Mouse (Mus musculus): ENCODE measurements around the gene Eef1g.
"Not testable (repeated sequence)": the region's sequence is repeated elsewhere in the genome, so short reads cannot be mapped to it uniquely, and the experiment has no call there.

Gene Eef1g

GRCm38 (mm10) chr19:8988346-8989065 is 21.7 kb downstream of the Eef1g start:
- DNase-seq: no peak

- DNase-seq: no peak
These were observed 22.3 kb downstream of the Eef1g start, which contains the start of gene Ahnak for GRCm38 (mm10) chr19:8989066-8989566. Gene Ahnak, plus strand, starts transcription at chr19:8989284.

- DNase-seq: no peak
These were observed 23.0 kb downstream of the Eef1g start for GRCm38 (mm10) chr19:8989567-8990431.

- no peak for DNase-seq
These were observed 23.7 kb downstream of the Eef1g start for GRCm38 (mm10) chr19:8990432-8991102.

- no peak for DNase-seq
These were observed 24.5 kb downstream of the Eef1g start for GRCm38 (mm10) chr19:8991245-8991870.

GRCm38 (mm10) chr19:8991871-8992735 is 25.3 kb downstream of the Eef1g start:
- no peak for DNase-seq

- DNase-seq: peak; percentile 38
These were observed 26.2 kb downstream of the Eef1g start for GRCm38 (mm10) chr19:8992769-8993624.

- no peak for DNase-seq
These were observed 26.7 kb downstream of the Eef1g start for GRCm38 (mm10) chr19:8993625-8993912.

GRCm38 (mm10) chr19:8994813-8995607 is 28.2 kb downstream of the Eef1g start:
- DNase-seq: no peak

- DNase-seq: no peak
These were observed 29.8 kb downstream of the Eef1g start for GRCm38 (mm10) chr19:8996601-8997000.

- DNase-seq: no peak
These were observed 30.7 kb downstream of the Eef1g start for GRCm38 (mm10) chr19:8997546-8997945.

- no peak for DNase-seq
These were observed 31.7 kb downstream of the Eef1g start for GRCm38 (mm10) chr19:8998546-8998945.

- no peak for DNase-seq
These were observed 32.4 kb downstream of the Eef1g start for GRCm38 (mm10) chr19:8999223-8999622.

- not testable (repeated sequence) for DNase-seq
These were observed 40.1 kb downstream of the Eef1g start for GRCm38 (mm10) chr19:9006915-9007314.

GRCm38 (mm10) chr19:9019298-9019697 is 52.5 kb downstream of the Eef1g start:
- DNase-seq: no peak

- no peak for DNase-seq
These were observed 56.4 kb downstream of the Eef1g start for GRCm38 (mm10) chr19:9023021-9023778.

GRCm38 (mm10) chr19:9025562-9026257 is 58.9 kb downstream of the Eef1g start:
- DNase-seq: no peak

GRCm38 (mm10) chr19:9026634-9027033 is 59.8 kb downstream of the Eef1g start:
- no peak for DNase-seq

GRCm38 (mm10) chr19:9027795-9028194 is 61.0 kb downstream of the Eef1g start:
- DNase-seq: no peak

All from cerebellum, adult 8-10 months (tissue).